In the genomic region with DNA sequence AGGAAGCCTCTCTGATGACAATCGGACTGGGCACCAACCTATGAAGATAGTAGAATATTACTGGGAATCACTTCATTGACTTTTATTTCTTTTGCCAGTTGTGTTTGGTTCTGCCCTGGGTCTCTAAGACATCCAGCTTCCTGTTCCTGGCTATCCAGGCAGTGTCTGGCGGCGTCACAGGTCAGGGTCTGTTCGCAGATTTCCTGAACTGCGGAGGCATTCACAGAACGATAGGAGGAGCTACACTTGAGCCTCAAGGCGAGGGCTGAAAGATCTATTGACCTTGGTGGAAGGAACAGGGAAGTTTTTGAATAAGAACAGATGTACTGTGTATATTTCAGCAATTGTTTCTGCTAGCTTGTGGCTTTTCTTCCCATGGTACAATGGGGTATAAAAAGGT, we compare ENCODE assay signal across 11 mouse cellular contexts.
DNase-seq lines count a peak whose midpoint lies in the region; ATAC-seq lines count a peak whose summit lies in the region.
"Had no signal": no experiment of that assay in that cellular context is flagged by ENCODE, and none has a peak within 500 bp of the region (broad histone marks: within the 10 kb centered on the region; RNA-seq: fewer than 3 reads in every experiment).

No protein-coding gene starts in this region.

- no peak overlapping the region for H3K9ac ChIP-seq in intestine, embryonic 14.5 days (ENCODE audit: low read length)
- no peak overlapping the region for H3K9ac ChIP-seq in intestine, embryonic 16.5 days (ENCODE audit: low read depth, low read length)
- H3K9ac ChIP-seq: embryonic facial prominence, embryonic 13.5 days; hindbrain, embryonic 15.5 days; liver, embryonic 13.5 days had no signal

- no peaks in the 10 kb centered on the region for H3K36me3 ChIP-seq in intestine, embryonic 14.5 days (ENCODE audit: control insufficient read depth, insufficient read depth, low read length)
- H3K36me3 ChIP-seq in intestine, embryonic 16.5 days (ENCODE audit: control insufficient read depth, insufficient read depth, low read length) = no peaks in the 10 kb centered on the region
- H3K36me3 ChIP-seq: embryonic facial prominence, embryonic 13.5 days; hindbrain, embryonic 15.5 days; liver, embryonic 13.5 days had no signal

- no peak overlapping the region for H3K4me3 ChIP-seq in intestine, embryonic 14.5 days (ENCODE audit: low read depth, low read length)
- no peak overlapping the region for H3K4me3 ChIP-seq in intestine, embryonic 16.5 days (ENCODE audit: low read length)
- H3K4me3 ChIP-seq: embryonic facial prominence, embryonic 13.5 days; hindbrain, embryonic 15.5 days; liver, embryonic 13.5 days had no signal

- no peak for ATAC-seq in intestine, embryonic 14.5 days (replicated peaks; ENCODE audit: low FRiP score, low TSS enrichment, low read depth)
- ATAC-seq in intestine, embryonic 16.5 days = no peak
- no peak for ATAC-seq in cerebellum, adult (ENCODE audit: insufficient number of reproducible peaks, low FRiP score, low TSS enrichment)

- H3K27me3 ChIP-seq in intestine, embryonic 14.5 days (replicated peaks; ENCODE audit: control insufficient read depth, insufficient read depth, low read length) = no peaks in the 10 kb centered on the region
- H3K27me3 ChIP-seq in intestine, embryonic 16.5 days (replicated peaks; ENCODE audit: control insufficient read depth, insufficient read depth, low read length) = no peaks in the 10 kb centered on the region
- H3K27me3 ChIP-seq: embryonic facial prominence, embryonic 13.5 days; hindbrain, embryonic 15.5 days; liver, embryonic 13.5 days had no signal

- H3K9me3 ChIP-seq in intestine, embryonic 14.5 days (ENCODE audit: control insufficient read depth, low read length) = no peaks in the 10 kb centered on the region
- H3K9me3 ChIP-seq in intestine, embryonic 16.5 days (ENCODE audit: control insufficient read depth, low read length) = no peaks in the 10 kb centered on the region
- H3K9me3 ChIP-seq: embryonic facial prominence, embryonic 13.5 days; hindbrain, embryonic 15.5 days; liver, embryonic 13.5 days had no signal

- no peaks in the 10 kb centered on the region for H3K4me1 ChIP-seq in intestine, embryonic 14.5 days (replicated peaks; ENCODE audit: control insufficient read depth, insufficient read depth, low read length)
- no peaks in the 10 kb centered on the region for H3K4me1 ChIP-seq in intestine, embryonic 16.5 days (ENCODE audit: control insufficient read depth, insufficient read depth, low read length)
- H3K4me1 ChIP-seq: embryonic facial prominence, embryonic 13.5 days; hindbrain, embryonic 15.5 days; liver, embryonic 13.5 days had no signal

- 41% methylated on average over 7 of the region's 7 CpGs for whole genome bisulfite sequencing in intestine, embryonic 14.5 days
- 44% methylated on average over 7 of the region's 7 CpGs for WGBS in intestine, embryonic 16.5 days

- no peak overlapping the region for H3K4me2 ChIP-seq in intestine, embryonic 14.5 days (ENCODE audit: low read length)
- no peak overlapping the region for H3K4me2 ChIP-seq in intestine, embryonic 16.5 days (ENCODE audit: low read depth, low read length)
- H3K4me2 ChIP-seq: embryonic facial prominence, embryonic 13.5 days; hindbrain, embryonic 15.5 days; liver, embryonic 13.5 days had no signal

- no peak for DNase-seq in intestine, embryonic 14.5 days (ENCODE audit: low spot score)
- peak; percentile 28 for DNase-seq in embryo, embryonic 10.5 days (ENCODE audit: low spot score)
- DNase-seq in kidney, adult 18-20 months = peak; percentile 37
- peak; percentile 70 for DNase-seq in lung, postnatal 36 days
- DNase-seq in cerebellum, postnatal 36 days = no peak
- no peak for DNase-seq in thymus, postnatal 4 days
- DNase-seq: liver, embryonic 13.5 days had no signal

- H3K27ac ChIP-seq in intestine, embryonic 14.5 days (ENCODE audit: low read depth) = peak overlapping the region; percentile 33; the same call in 1 of the 2 replicates
- H3K27ac ChIP-seq in intestine, embryonic 16.5 days (ENCODE audit: low read length) = no peak overlapping the region
- H3K27ac ChIP-seq: embryonic facial prominence, embryonic 13.5 days; hindbrain, embryonic 15.5 days; liver, embryonic 13.5 days had no signal

Comparison
In these comparisons a context has a peak if more than half of its experiments do, and no peak if none do; other contexts are left out.
1. DNase-seq: peak in embryo, embryonic 10.5 days (single experiment), kidney, adult 18-20 months (single experiment) and lung, postnatal 36 days (single experiment); none in intestine, embryonic 14.5 days (single experiment), cerebellum, postnatal 36 days (0 of 2) and thymus, postnatal 4 days (single experiment).